Mouse (Mus musculus) liver, postnatal 0 days (tissue): ENCODE results near the gene Klri2. TPM values are rescaled to one million over a fixed set of nuclear protein-coding genes. Genes with fewer than 3 reads are reported as not detected.
"Not testable (repeated sequence)": the region's sequence is repeated elsewhere in the genome, so short reads cannot be mapped to it uniquely, and the experiment has no call there.

Experiments
- ATAC-seq: fragments of 200-750 bp; cut with Nextera tagmentation; 2 replicates; pipeline ENCODE4 v1.8.0; 2017; ENCODE audit warnings: mild to moderate bottlenecking, moderate library complexity
- DNase-seq: peaks from one replicate; pipeline ENCODE4 v3.0.0-alpha.2; 2016
- H3K27ac ChIP-seq: fragments of 300-500 bp; sonication (generic); 2 replicates; pipeline ENCODE4 v1.5.1; 2014; ENCODE audit warnings: antibody characterized with exemption, moderate library complexity, mild to moderate bottlenecking, low read depth
- H3K27me3 ChIP-seq: fragments of 300-500 bp; sonication (generic); 2 replicates; pipeline ENCODE4 v1.6.1; 2014; ENCODE audit warnings: low read length, control low read depth, mixed read lengths; ENCODE audit not compliant: insufficient read depth
- H3K36me3 ChIP-seq: fragments of 300-500 bp; sonication (generic); replicated peaks from 2 replicates; pipeline ENCODE4 v1.6.1; 2014; ENCODE audit warnings: mild to moderate bottlenecking, control low read depth, low read length, moderate library complexity, mixed read lengths; ENCODE audit not compliant: insufficient read depth
- H3K4me1 ChIP-seq: fragments of 300-500 bp; sonication (generic); 2 replicates; pipeline ENCODE4 v1.6.1; 2014; ENCODE audit warnings: antibody characterized with exemption, mild to moderate bottlenecking, control low read depth; ENCODE audit not compliant: insufficient read depth
- H3K4me2 ChIP-seq: fragments of 300-500 bp; sonication (generic); 2 replicates; pipeline ENCODE4 v1.6.1; 2014; ENCODE audit warnings: low read depth, mild to moderate bottlenecking, low read length, moderate library complexity, mixed read lengths
- H3K4me3 ChIP-seq: fragments of 300-500 bp; sonication (generic); 2 replicates; pipeline ENCODE4 v1.5.1; 2014; ENCODE audit warnings: low read depth, low read length
- H3K9ac ChIP-seq: fragments of 300-500 bp; sonication (generic); replicated peaks from 2 replicates; pipeline ENCODE4 v1.6.1; 2014; ENCODE audit warnings: mild to moderate bottlenecking, moderate library complexity
- H3K9me3 ChIP-seq: fragments of 300-500 bp; sonication (generic); 2 replicates; pipeline ENCODE4 v1.6.1; 2016; ENCODE audit warnings: mild to moderate bottlenecking, control low read depth, low read length, mixed read lengths
- CTCF ChIP-seq: sonication (generic); IDR thresholded peaks from 2 replicates; pipeline ENCODE4 v1.5.1; 2016; ENCODE audit warnings: antibody characterized with exemption, low read depth
- EP300 ChIP-seq: IDR thresholded peaks from 2 replicates; pipeline ENCODE4 v1.6.1; 2016; ENCODE audit warnings: antibody characterized with exemption, low read depth, mild to moderate bottlenecking
- WGBS: fragments of 180-500 bp; shearing (Covaris S2); extraction: QIAGEN DNeasy Blood & Tissue Kit; methylation state at CpG from one replicate; pipeline ENCODE4 v1.1.7; 2014; ENCODE audit not compliant: insufficient replicate concordance; 5-methylcytosine and 5-hydroxymethylcytosine counted together
- microRNA-seq: library from miRNA; unstranded; fragments of <30 nt; microRNA quantifications from one replicate; pipeline ENCODE4, GENCODE M21; 2016
- polyA plus RNA-seq: library from polyadenylated mRNA; unstranded; fragments of >200 nt; fragmentation: Nextera tagmentation; extraction: Ambion mirVana; gene quantifications from 2 replicates; pipeline ENCODE4 v1.2.1, GENCODE M21; 2015

The Klri2 gene
- polyA plus RNA-seq, 1 experiment from 2014 or later, result 0.13 TPM

DNA sequence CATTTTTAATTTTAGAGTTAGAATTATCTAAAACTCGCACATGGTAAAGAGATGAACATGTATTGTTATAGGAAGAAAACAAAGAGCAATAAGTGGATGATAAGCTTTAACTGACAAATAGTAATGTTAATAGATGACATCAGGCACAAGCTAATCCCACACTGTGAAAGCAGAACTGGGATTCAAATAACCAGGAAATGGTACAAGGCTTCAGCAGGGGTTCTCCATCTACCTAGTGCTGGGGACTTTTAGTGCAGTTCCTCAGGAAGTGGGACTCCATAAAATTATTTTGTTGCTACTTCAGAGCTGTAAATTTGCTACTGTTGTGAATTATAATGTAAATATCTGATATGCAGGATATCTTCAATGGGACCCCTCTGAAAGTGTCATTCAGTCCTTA, 13.0 kb downstream of the Klri2 start:
- no peak for DNase-seq
- no peak overlapping the region for H3K9ac ChIP-seq

DNA sequence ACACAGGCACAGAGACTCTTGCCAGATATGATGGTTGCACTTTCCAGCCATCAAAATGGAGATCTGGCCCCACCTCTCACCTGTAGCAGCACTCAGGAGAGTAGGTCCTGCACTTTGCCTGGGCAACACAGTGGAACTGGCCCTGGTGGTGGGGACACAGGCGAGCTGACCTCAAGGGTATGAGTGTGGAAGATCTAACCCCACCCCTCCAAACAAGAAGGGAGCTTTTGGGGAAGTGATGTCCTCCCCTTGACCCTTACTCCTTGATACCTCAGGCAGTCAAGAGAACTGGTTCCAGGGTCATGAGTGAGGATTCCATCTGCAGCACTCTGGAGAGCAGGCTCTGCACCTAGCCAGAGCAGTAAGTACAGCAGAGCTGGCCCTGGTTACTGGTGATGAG, 18.9 kb downstream of the Klri2 start:
- ATAC-seq (no peak), DNase-seq (no peak)
- H3K4me3 ChIP-seq, result no peak overlapping the region
- H3K9ac ChIP-seq, result no peak overlapping the region
- H3K9me3 ChIP-seq, result no peaks in the 10 kb centered on the region
- WGBS, result 45% methylated on average over 1 of the region's 1 CpGs
- no peak overlapping the region for H3K4me2 ChIP-seq
- H3K27me3 ChIP-seq, result no peaks in the 10 kb centered on the region
- no peak for TF ChIP-seq CTCF
- no peak for TF ChIP-seq EP300
- no peaks in the 10 kb centered on the region for H3K4me1 ChIP-seq
- no peak overlapping the region for H3K27ac ChIP-seq
- no peaks in the 10 kb centered on the region for H3K36me3 ChIP-seq

More for the DNA sequence above, 13.0 kb downstream of the Klri2 start:
- TF ChIP-seq CTCF (no peak), EP300 (no peak)
- Histone ChIP-seq H3K4me1 (no peaks in the 10 kb centered on the region), H3K4me3 (no peak overlapping the region), H3K4me2 (no peak overlapping the region), H3K36me3 (no peaks in the 10 kb centered on the region), H3K27ac (no peak overlapping the region), H3K9me3 (no peaks in the 10 kb centered on the region), H3K27me3 (no peaks in the 10 kb centered on the region)
- ATAC-seq, result no peak
- WGBS, result 73% methylated on average over 1 of the region's 1 CpGs

DNA sequence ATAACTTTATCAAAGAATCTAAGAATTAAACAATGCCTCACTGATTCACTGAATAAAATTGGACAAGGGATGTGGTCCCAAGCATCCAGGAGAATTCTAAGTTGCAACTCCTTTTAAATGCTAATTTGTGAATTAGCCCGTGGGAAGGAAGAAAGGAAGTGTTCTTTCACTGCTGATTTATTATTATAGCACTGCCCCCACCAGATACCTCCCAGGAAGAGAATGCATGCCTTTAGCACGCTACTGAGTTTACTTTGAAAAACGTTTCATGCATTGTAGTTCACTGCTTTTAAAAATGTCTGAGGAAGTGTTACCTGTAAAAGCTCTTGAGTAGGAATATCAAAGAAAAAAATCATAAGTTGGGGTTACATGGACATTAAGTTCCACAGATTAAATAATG, 19.8 kb downstream of the Klri2 start:
- H3K36me3 ChIP-seq, result no peaks in the 10 kb centered on the region
- no peak for DNase-seq
- 27% methylated on average over 3 of the region's 3 CpGs for WGBS

DNA sequence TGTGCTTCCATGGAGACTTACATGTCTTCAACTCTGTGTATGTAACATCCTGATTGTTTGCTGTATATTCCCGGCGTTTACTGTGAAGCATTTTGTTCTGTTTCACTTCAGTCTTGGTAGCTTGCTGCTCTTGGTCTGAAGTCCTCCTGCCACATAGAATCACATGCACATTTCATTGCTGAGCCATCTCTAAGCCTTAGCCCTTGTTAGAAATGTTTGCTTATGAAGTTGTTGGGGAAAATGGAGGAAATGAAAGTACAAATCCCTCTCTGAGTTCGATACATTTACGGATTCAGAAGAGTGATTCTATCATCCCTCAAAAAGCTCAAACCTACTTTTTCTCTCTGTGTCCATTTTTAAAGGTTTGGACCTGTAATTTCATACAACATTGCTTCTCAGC, 23.3 kb downstream of the Klri2 start, which contains the start of gene Klri1:
Gene Klri1 (minus strand): TSS at position 101 of the 400 bp plus-strand sequence.
- ATAC-seq (no peak), DNase-seq (no peak)
- WGBS, result 71% methylated on average over 4 of the region's 4 CpGs
- Histone ChIP-seq H3K9me3 (no peaks in the 10 kb centered on the region), H3K27me3 (no peaks in the 10 kb centered on the region), H3K4me1 (no peaks in the 10 kb centered on the region), H3K4me2 (no peak within 1 kb of the TSS), H3K36me3 (no peaks in the 10 kb centered on the region), H3K27ac (no peak within 1 kb of the TSS), H3K4me3 (no peak within 1 kb of the TSS), H3K9ac (no peak within 1 kb of the TSS)
- TF ChIP-seq EP300 (no peak), CTCF (no peak)

More for the DNA sequence above, 19.8 kb downstream of the Klri2 start:
- no peaks in the 10 kb centered on the region for H3K9me3 ChIP-seq
- H3K27ac ChIP-seq, result no peak overlapping the region
- ATAC-seq, result no peak
- TF ChIP-seq CTCF (no peak), EP300 (no peak)
- H3K4me1 ChIP-seq, result no peaks in the 10 kb centered on the region
- no peak overlapping the region for H3K4me2 ChIP-seq
- no peak overlapping the region for H3K4me3 ChIP-seq
- H3K27me3 ChIP-seq, result no peaks in the 10 kb centered on the region
- no peak overlapping the region for H3K9ac ChIP-seq

DNA sequence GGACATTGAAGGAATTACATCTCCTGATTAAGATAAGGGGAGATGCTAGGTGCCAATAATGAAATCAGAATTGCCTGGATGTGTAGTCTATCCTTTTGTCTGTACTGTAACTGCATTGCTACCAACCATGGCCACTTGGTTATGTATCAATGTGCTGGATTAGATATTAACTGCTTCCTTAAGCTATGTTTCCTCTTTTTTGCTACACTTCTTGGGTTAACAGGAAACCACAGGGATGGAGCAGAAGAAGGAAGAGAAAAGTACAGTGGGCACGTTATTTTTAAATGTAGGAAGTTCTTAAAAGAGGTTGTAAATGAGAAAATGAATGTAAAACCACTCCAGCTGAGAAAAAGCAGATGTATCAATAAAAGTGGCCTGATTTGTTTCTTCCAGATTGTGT, 26.7 kb downstream of the Klri2 start:
- 17% methylated on average over 1 of the region's 1 CpGs for WGBS
- H3K9me3 ChIP-seq, result no peaks in the 10 kb centered on the region
- no peak overlapping the region for H3K4me3 ChIP-seq
- TF ChIP-seq EP300 (no peak), CTCF (no peak)
- no peak overlapping the region for H3K27ac ChIP-seq
- no peaks in the 10 kb centered on the region for H3K27me3 ChIP-seq
- no peak for DNase-seq
- ATAC-seq, result no peak
- no peaks in the 10 kb centered on the region for H3K36me3 ChIP-seq
- H3K9ac ChIP-seq, result no peak overlapping the region
- no peak overlapping the region for H3K4me2 ChIP-seq
- no peaks in the 10 kb centered on the region for H3K4me1 ChIP-seq

DNA sequence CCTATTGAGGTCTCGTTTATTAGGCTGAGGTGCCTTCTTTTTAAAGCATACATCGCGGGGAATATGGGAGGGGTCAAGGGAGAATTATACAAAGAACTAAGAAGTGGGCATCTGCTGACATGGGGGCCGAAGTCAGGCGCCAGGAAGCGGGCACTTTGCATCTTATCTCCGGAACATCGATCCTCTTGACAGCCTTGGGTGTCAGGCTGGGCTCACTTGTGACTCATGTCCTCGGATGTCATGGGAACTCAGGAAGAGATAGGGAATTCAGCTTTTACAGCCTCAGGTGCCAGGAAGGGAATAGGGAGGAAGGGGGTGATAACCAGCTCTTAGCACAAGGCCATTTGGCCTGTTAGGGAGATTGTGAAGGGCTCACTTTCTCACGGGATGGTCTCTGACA, 48.8 kb downstream of the Klri2 start:
- H3K27ac ChIP-seq, H3K9me3 ChIP-seq, H3K4me2 ChIP-seq, DNase-seq, ATAC-seq, H3K36me3 ChIP-seq, H3K4me1 ChIP-seq, H3K4me3 ChIP-seq, H3K27me3 ChIP-seq, H3K9ac ChIP-seq: not testable (repeated sequence)
- WGBS, result 58% methylated on average over 10 of the region's 10 CpGs

DNA sequence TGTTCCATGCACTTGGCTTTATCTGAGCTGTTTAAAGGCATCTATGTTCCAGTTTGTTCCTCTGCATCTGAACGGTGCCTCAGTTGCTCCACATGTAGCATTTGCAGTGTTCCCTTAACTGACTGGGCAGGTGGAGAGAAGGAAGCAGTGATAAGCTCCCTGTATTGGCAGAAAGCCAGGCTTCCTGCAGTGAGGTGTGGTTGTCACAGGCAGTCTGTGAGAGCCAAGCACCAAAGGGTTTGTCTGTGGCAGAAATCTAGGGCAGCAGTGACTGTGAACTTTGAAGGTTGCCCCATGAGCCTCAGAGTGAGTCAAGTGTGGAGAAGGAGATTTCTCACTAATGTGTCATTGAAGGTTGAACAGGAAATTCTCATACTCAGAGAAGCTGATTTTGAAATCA, 59.9 kb downstream of the Klri2 start:
- Histone ChIP-seq H3K4me1 (no peaks in the 10 kb centered on the region), H3K9ac (no peak overlapping the region), H3K27ac (no peak overlapping the region), H3K4me3 (no peak overlapping the region), H3K4me2 (no peak overlapping the region), H3K9me3 (no peaks in the 10 kb centered on the region), H3K36me3 (no peaks in the 10 kb centered on the region), H3K27me3 (no peaks in the 10 kb centered on the region)
- no peak for DNase-seq
- TF ChIP-seq CTCF (no peak), EP300 (no peak)
- no peak for ATAC-seq
- 39% methylated on average over 1 of the region's 1 CpGs for WGBS

Small RNAs within 50 kb of the gene (microRNA-seq; reads per million reads assigned to microRNA genes)
- gene Mir680-1, result not detected

Other genes starting within 250 kb of the Klri2 start
- gene Olr1, start 233.3 kb downstream of the Klri2 start, polyA plus RNA-seq, result 0.56 and 0.70 TPM in 2 replicates
- gene Tmem52b, start 227.9 kb downstream of the Klri2 start, polyA plus RNA-seq, result not detected in 2 replicates
- 37.3 and 38.5 TPM in 2 replicates for gene Gabarapl1, start 207.3 kb downstream of the Klri2 start, polyA plus RNA-seq
- gene Klre1, start 162.6 kb downstream of the Klri2 start, polyA plus RNA-seq, result 0.45 and 0.60 TPM in 2 replicates
- 2.1 and 2.7 TPM in 2 replicates for gene Klrd1, start 148.7 kb downstream of the Klri2 start, polyA plus RNA-seq
- gene Klrk1, start 116.6 kb downstream of the Klri2 start, polyA plus RNA-seq, result 2.3 and 2.5 TPM in 2 replicates
- not detected in 2 replicates for gene Klrc3, start 97.1 kb downstream of the Klri2 start, polyA plus RNA-seq
- gene Klrc2, start 79.8 kb downstream of the Klri2 start, polyA plus RNA-seq, result 0.14 and 0.27 TPM in 2 replicates
- gene Klrc1, start 61.5 kb downstream of the Klri2 start, polyA plus RNA-seq, result 1.2 and 1.8 TPM in 2 replicates
- gene Klri1, start 23.4 kb downstream of the Klri2 start, polyA plus RNA-seq, result not detected in 2 replicates
- gene Gm156, start 43.8 kb upstream of the Klri2 start, polyA plus RNA-seq, result not detected in 2 replicates
- gene Gm17631, start 122.2 kb upstream of the Klri2 start, polyA plus RNA-seq, result not detected in 2 replicates
- gene Klra17, start 136.2 kb upstream of the Klri2 start, polyA plus RNA-seq, result 0.39 and 0.41 TPM in 2 replicates
- gene Klra5, start 177.2 kb upstream of the Klri2 start, polyA plus RNA-seq, result 1.3 and 2.1 TPM in 2 replicates